ENCODE assay signal across 9 mouse cellular contexts in genomic region chr16:39056061-39056460, GRCm38 (mm10).
DNase-seq lines count a peak whose midpoint lies in the region; ATAC-seq and TF ChIP-seq lines count a peak whose summit lies in the region.
"Had no signal": no experiment of that assay in that cellular context is flagged by ENCODE, and none has a peak within 500 bp of the region (broad histone marks: within the 10 kb centered on the region; RNA-seq: fewer than 3 reads in every experiment).

No protein-coding gene starts in this region.

- no peak for ATAC-seq in neural tube, embryonic 15.5 days (ENCODE audit: low FRiP score)
- peak; percentile 73 for ATAC-seq in forebrain, postnatal 0 days
- ATAC-seq in midbrain, postnatal 0 days (ENCODE audit: low FRiP score), result no peak
- ATAC-seq in intestine, embryonic 16.5 days, result no peak

- 25% methylated on average over 6 of the region's 6 CpGs for WGBS in neural tube, embryonic 15.5 days
- 21% methylated on average over 6 of the region's 6 CpGs for WGBS in forebrain, postnatal 0 days
- 27% methylated on average over 6 of the region's 6 CpGs for WGBS in midbrain, postnatal 0 days
- WGBS in intestine, embryonic 16.5 days, result 32% methylated on average over 6 of the region's 6 CpGs

- DNase-seq in neural tube, embryonic 10.5 days (ENCODE audit: extremely low spot score, low spot score), result peak; percentile 47
- peak; percentile 68 for DNase-seq in brain, adult 2 months (ENCODE audit: low read depth, low spot score)
- DNase-seq in forebrain, postnatal 0 days, result peak; percentile 67
- DNase-seq in layer of hippocampus, adult 9-10 months (ENCODE audit: low spot score), result peak; percentile 51
- DNase-seq in midbrain, postnatal 0 days (ENCODE audit: low spot score), result peak; percentile 60
- no peak for DNase-seq in gastrocnemius, postnatal 10 days

- no peak overlapping the region for H3K9ac ChIP-seq in neural tube, embryonic 15.5 days (replicated peaks)
- H3K9ac ChIP-seq in forebrain, postnatal 0 days, result no peak overlapping the region
- H3K9ac ChIP-seq in midbrain, postnatal 0 days (replicated peaks; ENCODE audit: low read length, poor library complexity, severe bottlenecking), result no peak overlapping the region
- H3K9ac ChIP-seq in intestine, embryonic 16.5 days (ENCODE audit: low read depth, low read length), result no peak overlapping the region

- no peak overlapping the region for H3K4me2 ChIP-seq in neural tube, embryonic 15.5 days
- no peak overlapping the region for H3K4me2 ChIP-seq in forebrain, postnatal 0 days (ENCODE audit: low read depth)
- no peak overlapping the region for H3K4me2 ChIP-seq in midbrain, postnatal 0 days (ENCODE audit: low read depth, low read length, poor library complexity, severe bottlenecking)
- H3K4me2 ChIP-seq in intestine, embryonic 16.5 days (ENCODE audit: low read depth, low read length), result no peak overlapping the region

- peak; percentile 77 for TF ChIP-seq CTCF in forebrain, postnatal 0 days (IDR thresholded peaks at IDR 0.05; ENCODE audit: low read depth)
- TF ChIP-seq CTCF in midbrain, postnatal 0 days (IDR thresholded peaks at IDR 0.05), result peak; percentile 76

- H3K27ac ChIP-seq in neural tube, embryonic 15.5 days (replicated peaks), result no peak overlapping the region
- H3K27ac ChIP-seq in forebrain, postnatal 0 days (ENCODE audit: low read depth, low read length), result no peak overlapping the region
- no peak overlapping the region for H3K27ac ChIP-seq in midbrain, postnatal 0 days (ENCODE audit: low read depth, low read length)
- no peak overlapping the region for H3K27ac ChIP-seq in intestine, embryonic 16.5 days (ENCODE audit: low read length)

- no peaks in the 10 kb centered on the region for H3K36me3 ChIP-seq in neural tube, embryonic 15.5 days
- no peaks in the 10 kb centered on the region for H3K36me3 ChIP-seq in forebrain, postnatal 0 days (ENCODE audit: insufficient read depth)
- H3K36me3 ChIP-seq in midbrain, postnatal 0 days (ENCODE audit: insufficient read depth, low read length), result no peaks in the 10 kb centered on the region
- no peaks in the 10 kb centered on the region for H3K36me3 ChIP-seq in intestine, embryonic 16.5 days (ENCODE audit: control insufficient read depth, insufficient read depth, low read length)

- H3K9me3 ChIP-seq in neural tube, embryonic 15.5 days (replicated peaks), result no peaks in the 10 kb centered on the region
- no peaks in the 10 kb centered on the region for H3K9me3 ChIP-seq in forebrain, postnatal 0 days (ENCODE audit: low read length)
- H3K9me3 ChIP-seq in midbrain, postnatal 0 days (ENCODE audit: low read length), result no peaks in the 10 kb centered on the region
- no peaks in the 10 kb centered on the region for H3K9me3 ChIP-seq in intestine, embryonic 16.5 days (ENCODE audit: control insufficient read depth, low read length)

- H3K4me1 ChIP-seq in neural tube, embryonic 15.5 days, result no peaks in the 10 kb centered on the region
- no peaks in the 10 kb centered on the region for H3K4me1 ChIP-seq in forebrain, postnatal 0 days (ENCODE audit: insufficient read depth)
- H3K4me1 ChIP-seq in midbrain, postnatal 0 days (ENCODE audit: insufficient read depth, low read length), result no peaks in the 10 kb centered on the region
- H3K4me1 ChIP-seq in intestine, embryonic 16.5 days (ENCODE audit: control insufficient read depth, insufficient read depth, low read length), result no peaks in the 10 kb centered on the region

- no peak overlapping the region for H3K4me3 ChIP-seq in neural tube, embryonic 15.5 days (replicated peaks)
- H3K4me3 ChIP-seq in forebrain, postnatal 0 days (ENCODE audit: low read depth, low read length), result no peak overlapping the region
- no peak overlapping the region for H3K4me3 ChIP-seq in midbrain, postnatal 0 days (ENCODE audit: low read depth, low read length)
- no peak overlapping the region for H3K4me3 ChIP-seq in intestine, embryonic 16.5 days (ENCODE audit: low read length)
- H3K4me3 ChIP-seq: erythroblast, embryonic 14.5 days had no signal

- H3K27me3 ChIP-seq in neural tube, embryonic 15.5 days (replicated peaks), result no peaks in the 10 kb centered on the region; the same call in 1 of the 2 replicates
- H3K27me3 ChIP-seq in forebrain, postnatal 0 days (ENCODE audit: insufficient read depth, low read length), result no peaks in the 10 kb centered on the region
- no peaks in the 10 kb centered on the region for H3K27me3 ChIP-seq in midbrain, postnatal 0 days (ENCODE audit: insufficient read depth, low read length)
- H3K27me3 ChIP-seq in intestine, embryonic 16.5 days (replicated peaks; ENCODE audit: control insufficient read depth, insufficient read depth, low read length), result no peaks in the 10 kb centered on the region
